Mouse (Mus musculus) neural tube, embryonic 13.5 days (tissue): ENCODE measurements around the gene Atxn7l3b. TPM values are rescaled to one million over a fixed set of nuclear protein-coding genes. Genes with fewer than 3 reads are reported as not detected.
"Not testable (repeated sequence)": the region's sequence is repeated elsewhere in the genome, so short reads cannot be mapped to it uniquely, and the experiment has no call there.

Source experiments
- ATAC-seq: fragments of 200-750 bp; cut with Nextera tagmentation; 2 replicates; pipeline ENCODE4 v1.8.0; 2017; ENCODE audit warnings: low read depth, mild to moderate bottlenecking, moderate TSS enrichment, moderate library complexity
- H3K27ac ChIP-seq: fragments of 300-500 bp; sonication (generic); replicated peaks from 2 replicates; pipeline ENCODE4 v1.5.1; 2015; ENCODE audit warnings: moderate library complexity, mild to moderate bottlenecking, inconsistent platforms
- H3K27me3 ChIP-seq: fragments of 300-500 bp; sonication (generic); 2 replicates; pipeline ENCODE4 v1.6.1; 2015; ENCODE audit warnings: mild to moderate bottlenecking, inconsistent platforms
- H3K36me3 ChIP-seq: fragments of 300-500 bp; sonication (generic); 2 replicates; pipeline ENCODE4 v1.6.1; 2015; ENCODE audit warnings: mild to moderate bottlenecking, inconsistent platforms
- H3K4me1 ChIP-seq: fragments of 300-500 bp; sonication (generic); replicated peaks from 2 replicates; pipeline ENCODE4 v1.6.1; 2015; ENCODE audit warnings: inconsistent platforms
- H3K4me2 ChIP-seq: fragments of 300-500 bp; sonication (generic); 2 replicates; pipeline ENCODE4 v1.6.1; 2015; ENCODE audit warnings: inconsistent platforms, mild to moderate bottlenecking, moderate library complexity
- H3K4me3 ChIP-seq: fragments of 300-500 bp; sonication (generic); 2 replicates; pipeline ENCODE4 v1.5.1; 2015; ENCODE audit warnings: mild to moderate bottlenecking, inconsistent platforms
- H3K9ac ChIP-seq: fragments of 300-500 bp; sonication (generic); 2 replicates; pipeline ENCODE4 v1.6.1; 2015; ENCODE audit warnings: moderate library complexity, mild to moderate bottlenecking, inconsistent platforms
- H3K9me3 ChIP-seq: fragments of 300-500 bp; sonication (generic); 2 replicates; pipeline ENCODE4 v1.6.1; 2016; ENCODE audit warnings: inconsistent platforms
- WGBS: fragments of 180-500 bp; shearing (Covaris S2); methylation state at CpG from one replicate; pipeline ENCODE4 v1.1.7; 2015; 5-methylcytosine and 5-hydroxymethylcytosine counted together
- polyA plus RNA-seq: library from polyadenylated mRNA; unstranded; fragments of >200 nt; fragmentation: Nextera tagmentation; extraction: Ambion mirVana; gene quantifications from 2 replicates; pipeline ENCODE4 v1.2.1, GENCODE M21; 2015

Gene Atxn7l3b
- 442 and 447 TPM in 2 replicates for polyA plus RNA-seq

- under 1% methylated on average over 70 of the region's 70 CpGs for WGBS
- H3K4me2 ChIP-seq: peak within 1 kb of the TSS; percentile 79
- H3K36me3 ChIP-seq: peaks cover 31% of the 10 kb centered on the region
- peak within 1 kb of the TSS; percentile 97 for H3K27ac ChIP-seq
- H3K9ac ChIP-seq: peak within 1 kb of the TSS; percentile 98
- H3K4me3 ChIP-seq: peak within 1 kb of the TSS; percentile 94
- ATAC-seq: peak; percentile 100
- H3K9me3 ChIP-seq: no peaks in the 10 kb centered on the region
- no peaks in the 10 kb centered on the region for H3K27me3 ChIP-seq
- H3K4me1 ChIP-seq: peaks cover 41% of the 10 kb centered on the region
Observed at GRCm38 (mm10) chr10:112928452-112929221, at the start of gene Atxn7l3b. TSS of gene Atxn7l3b (minus strand) at chr10:112929001.

DNA sequence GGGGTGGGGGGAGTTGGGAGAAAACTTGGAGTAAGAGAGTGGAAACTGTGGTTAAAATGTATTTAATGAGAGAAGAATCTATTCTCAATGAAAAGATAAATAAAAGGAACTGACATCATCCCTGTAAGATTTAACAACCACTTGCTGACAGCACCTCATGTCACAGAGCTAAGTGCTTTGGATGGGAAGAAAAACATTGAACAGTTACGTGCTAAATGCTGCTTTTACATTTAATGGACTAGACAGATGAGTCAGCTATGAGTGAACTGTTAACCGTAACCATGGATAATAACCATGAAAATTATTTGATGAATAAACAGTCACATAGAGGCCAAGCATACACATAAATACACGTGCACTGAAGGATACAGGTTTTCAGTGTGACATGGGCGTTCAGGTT lies 48.8 kb upstream of the Atxn7l3b start:
- no peaks in the 10 kb centered on the region for H3K27me3 ChIP-seq
- no peaks in the 10 kb centered on the region for H3K4me1 ChIP-seq
- H3K27ac ChIP-seq: no peak overlapping the region
- no peaks in the 10 kb centered on the region for H3K36me3 ChIP-seq
- H3K4me2 ChIP-seq: no peak overlapping the region
- H3K9me3 ChIP-seq: no peaks in the 10 kb centered on the region
- H3K9ac ChIP-seq: no peak overlapping the region
- ATAC-seq: no peak
- WGBS: 47% methylated on average over 4 of the region's 4 CpGs
- no peak overlapping the region for H3K4me3 ChIP-seq

GRCm38 (mm10) chr10:112973286-112974026 lies 44.7 kb upstream of the Atxn7l3b start:
- H3K4me3 ChIP-seq: no peak overlapping the region
- no peak overlapping the region for H3K9ac ChIP-seq
- no peaks in the 10 kb centered on the region for H3K4me1 ChIP-seq
- no peaks in the 10 kb centered on the region for H3K27me3 ChIP-seq
- no peak overlapping the region for H3K4me2 ChIP-seq
- no peak for ATAC-seq
- no peak overlapping the region for H3K27ac ChIP-seq
- H3K9me3 ChIP-seq: no peaks in the 10 kb centered on the region
- H3K36me3 ChIP-seq: no peaks in the 10 kb centered on the region
- WGBS: 75% methylated on average over 5 of the region's 5 CpGs

DNA sequence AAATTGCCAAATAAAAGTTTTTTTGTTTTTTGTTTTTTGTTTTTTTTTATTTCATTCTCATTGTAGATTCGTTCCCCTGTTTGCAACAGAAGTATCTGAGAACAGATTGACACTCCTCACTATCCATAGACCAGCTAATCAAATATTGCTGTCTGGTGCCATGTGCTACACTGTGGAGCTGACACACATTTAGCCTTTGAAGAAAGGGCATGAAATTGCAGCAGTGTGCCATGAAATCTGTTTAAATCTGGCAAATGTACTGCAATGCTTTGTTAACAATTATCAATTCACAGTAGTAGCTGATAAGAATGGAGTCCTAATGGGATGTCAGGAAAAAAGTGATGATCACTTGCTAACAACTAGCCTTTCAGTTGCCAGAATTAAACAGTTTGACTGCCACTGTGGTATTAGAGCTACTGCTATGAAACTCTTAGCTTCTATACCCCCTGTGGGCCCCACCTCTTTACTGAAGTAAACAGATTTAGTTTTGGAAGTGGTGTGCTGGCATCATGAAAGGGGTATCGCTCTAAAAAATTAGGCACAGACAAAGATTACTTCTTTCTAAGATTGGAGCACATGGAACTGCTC lies 41.3 kb upstream of the Atxn7l3b start:
- Histone ChIP-seq H3K4me1 (no peaks in the 10 kb centered on the region), H3K27ac (no peak overlapping the region), H3K36me3 (no peaks in the 10 kb centered on the region), H3K9me3 (no peaks in the 10 kb centered on the region), H3K4me2 (no peak overlapping the region), H3K4me3 (no peak overlapping the region), H3K27me3 (no peaks in the 10 kb centered on the region), H3K9ac (no peak overlapping the region)
- no peak for ATAC-seq
- 71% methylated on average over 2 of the region's 2 CpGs for WGBS

DNA sequence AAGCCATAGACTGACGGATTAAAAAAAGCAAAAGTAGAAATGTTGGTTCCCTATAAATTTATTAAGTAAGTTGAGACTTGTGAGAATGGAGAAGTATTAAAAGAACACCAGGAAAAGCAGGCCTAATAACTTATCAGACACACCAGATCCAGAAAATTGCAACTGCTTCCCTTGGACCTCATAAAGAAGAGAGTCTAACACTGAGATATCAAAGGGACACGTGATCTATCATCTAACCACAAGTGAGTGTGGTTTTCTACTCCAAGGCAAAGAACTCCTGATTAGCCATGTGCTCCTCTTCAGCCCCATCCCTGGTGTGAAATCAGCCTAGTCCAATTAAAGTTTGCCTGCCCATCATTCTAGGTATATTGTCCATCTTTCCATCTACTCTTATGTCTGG lies 38.8 kb upstream of the Atxn7l3b start:
- no peaks in the 10 kb centered on the region for H3K27me3 ChIP-seq
- no peak overlapping the region for H3K4me2 ChIP-seq
- WGBS: 87% methylated on average over 2 of the region's 2 CpGs
- no peak overlapping the region for H3K27ac ChIP-seq
- H3K4me1 ChIP-seq: no peaks in the 10 kb centered on the region
- H3K9me3 ChIP-seq: no peaks in the 10 kb centered on the region
- H3K4me3 ChIP-seq: no peak overlapping the region
- no peak for ATAC-seq
- H3K9ac ChIP-seq: no peak overlapping the region
- H3K36me3 ChIP-seq: no peaks in the 10 kb centered on the region

- 18% methylated on average over 4 of the region's 4 CpGs for WGBS
- not testable (repeated sequence) for ATAC-seq
Observed at GRCm38 (mm10) chr10:112962216-112962615, 33.4 kb upstream of the Atxn7l3b start.

GRCm38 (mm10) chr10:112954140-112954539 lies 25.3 kb upstream of the Atxn7l3b start:
- Histone ChIP-seq H3K27ac (no peak overlapping the region), H3K27me3 (no peaks in the 10 kb centered on the region), H3K9ac (no peak overlapping the region), H3K4me3 (no peak overlapping the region), H3K4me2 (no peak overlapping the region), H3K9me3 (no peaks in the 10 kb centered on the region), H3K36me3 (no peaks in the 10 kb centered on the region), H3K4me1 (no peaks in the 10 kb centered on the region)
- WGBS: 61% methylated on average over 2 of the region's 2 CpGs
- no peak for ATAC-seq

More at GRCm38 (mm10) chr10:112962216-112962615, 33.4 kb upstream of the Atxn7l3b start:
- H3K9ac ChIP-seq, H3K4me2 ChIP-seq, H3K9me3 ChIP-seq, H3K36me3 ChIP-seq, H3K4me1 ChIP-seq, H3K27ac ChIP-seq, H3K4me3 ChIP-seq, H3K27me3 ChIP-seq: not testable (repeated sequence)

DNA sequence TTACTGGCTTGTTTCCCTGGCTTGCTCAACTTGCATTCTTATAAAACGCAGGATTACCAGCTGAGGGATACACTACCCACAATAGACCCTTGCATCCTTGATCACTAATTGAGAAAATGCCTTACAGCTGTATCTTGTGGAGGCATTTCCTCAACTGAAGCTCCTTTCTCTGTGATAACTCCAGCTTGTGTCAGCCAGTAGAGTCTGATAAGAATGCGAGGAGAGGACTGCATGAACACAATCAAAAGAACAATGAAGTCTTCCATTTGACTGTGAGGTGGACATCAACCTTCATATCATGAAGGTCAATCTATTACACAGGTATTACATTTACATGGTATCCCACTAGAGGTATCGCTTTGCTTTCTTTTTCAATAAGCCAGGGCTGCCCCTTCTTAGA lies 19.7 kb upstream of the Atxn7l3b start:
- Histone ChIP-seq H3K36me3 (no peaks in the 10 kb centered on the region), H3K4me3 (no peak overlapping the region), H3K9me3 (no peaks in the 10 kb centered on the region), H3K27me3 (no peaks in the 10 kb centered on the region), H3K4me2 (no peak overlapping the region), H3K4me1 (no peaks in the 10 kb centered on the region), H3K9ac (no peak overlapping the region), H3K27ac (no peak overlapping the region)
- no peak for ATAC-seq
- 89% methylated on average over 3 of the region's 3 CpGs for WGBS

DNA sequence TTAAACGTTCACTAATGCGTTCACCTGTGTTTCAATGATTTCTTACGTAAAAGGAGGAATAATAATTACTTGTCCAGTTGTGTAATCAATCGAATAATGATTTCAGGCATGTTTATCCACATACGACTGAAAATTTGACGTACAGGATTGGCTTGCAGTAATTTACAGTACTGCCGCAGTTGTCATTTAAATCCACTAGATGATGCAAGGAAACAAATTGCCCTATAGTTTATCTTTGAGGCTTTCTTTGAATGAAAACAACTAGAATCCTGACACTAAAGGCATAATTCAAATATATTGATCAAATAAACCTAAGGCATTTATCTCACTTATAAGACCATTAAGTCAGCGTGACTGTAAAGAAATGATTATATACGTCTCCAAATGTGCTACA lies 418 bp upstream of the Atxn7l3b start:
- H3K9me3 ChIP-seq: no peaks in the 10 kb centered on the region
- no peak; the same call in 1 of the 2 replicates for ATAC-seq
- 29% methylated on average over 9 of the region's 9 CpGs for WGBS
- peak overlapping the region; percentile 94 for H3K4me3 ChIP-seq
- peak overlapping the region; percentile 98 for H3K9ac ChIP-seq
- H3K4me2 ChIP-seq: peak overlapping the region; percentile 79
- H3K36me3 ChIP-seq: peaks cover 29% of the 10 kb centered on the region
- peak overlapping the region; percentile 97 for H3K27ac ChIP-seq
- H3K27me3 ChIP-seq: no peaks in the 10 kb centered on the region
- peaks cover 39% of the 10 kb centered on the region for H3K4me1 ChIP-seq

- peak overlapping the region; percentile 98 for H3K9ac ChIP-seq
- peak overlapping the region; percentile 94 for H3K4me3 ChIP-seq
- peaks cover 41% of the 10 kb centered on the region for H3K4me1 ChIP-seq
- no peak for ATAC-seq
- peak overlapping the region; percentile 79 for H3K4me2 ChIP-seq
- no peaks in the 10 kb centered on the region for H3K27me3 ChIP-seq
- no peak overlapping the region for H3K27ac ChIP-seq
- H3K36me3 ChIP-seq: peaks cover 37% of the 10 kb centered on the region
- H3K9me3 ChIP-seq: no peaks in the 10 kb centered on the region
Observed at GRCm38 (mm10) chr10:112926961-112927360, 1.8 kb downstream of the Atxn7l3b start.

GRCm38 (mm10) chr10:112926271-112926670 lies 2.5 kb downstream of the Atxn7l3b start:
- Histone ChIP-seq H3K4me1 (peaks cover 41% of the 10 kb centered on the region), H3K27me3 (no peaks in the 10 kb centered on the region), H3K4me2 (peak overlapping the region; percentile 79), H3K4me3 (peak overlapping the region; percentile 94), H3K9ac (peak overlapping the region; percentile 22; the same call in 1 of the 2 replicates), H3K36me3 (peaks cover 37% of the 10 kb centered on the region), H3K9me3 (no peaks in the 10 kb centered on the region), H3K27ac (no peak overlapping the region)
- ATAC-seq: no peak
- 82% methylated on average over 2 of the region's 2 CpGs for WGBS

GRCm38 (mm10) chr10:112916575-112917190 lies 12.1 kb downstream of the Atxn7l3b start:
- no peaks in the 10 kb centered on the region for H3K4me1 ChIP-seq
- 81% methylated on average over 5 of the region's 5 CpGs for WGBS
- no peak overlapping the region for H3K4me2 ChIP-seq
- H3K27me3 ChIP-seq: no peaks in the 10 kb centered on the region
- no peak for ATAC-seq
- H3K9ac ChIP-seq: no peak overlapping the region
- no peaks in the 10 kb centered on the region for H3K36me3 ChIP-seq
- no peak overlapping the region for H3K27ac ChIP-seq
- H3K9me3 ChIP-seq: no peaks in the 10 kb centered on the region
- no peak overlapping the region for H3K4me3 ChIP-seq
